Mouse (Mus musculus): ENCODE measurements around the gene Mcmbp. TPM values are rescaled to one million over a fixed set of nuclear protein-coding genes. Genes with fewer than 3 reads are reported as not detected.
"Not testable (repeated sequence)": the region's sequence is repeated elsewhere in the genome, so short reads cannot be mapped to it uniquely, and the experiment has no call there.

The Mcmbp gene
- total RNA-seq, 1 experiment from 2014 or later: 62.4 TPM

DNA sequence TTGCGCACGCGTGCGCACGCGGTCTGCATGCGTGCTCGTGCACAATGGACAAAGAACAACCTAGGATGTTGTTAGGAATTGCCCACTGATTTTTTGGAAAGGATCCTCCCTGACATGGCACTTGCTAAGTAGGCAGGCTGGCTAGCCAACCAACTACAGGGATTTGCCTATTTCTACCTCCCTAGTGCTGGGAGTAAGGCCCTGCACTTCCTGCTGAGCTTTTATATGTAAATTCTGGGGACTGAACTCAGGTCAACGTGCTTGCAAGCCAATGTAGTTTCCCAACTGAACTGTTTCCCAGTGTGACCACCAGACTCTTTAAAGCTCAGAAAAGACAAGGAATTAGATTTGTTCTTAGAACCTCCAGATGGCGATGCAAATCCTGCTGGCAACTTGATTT, 13.3 kb downstream of the Mcmbp start:
- no peak for ATAC-seq (replicated peaks; ENCODE audit: insufficient number of reproducible peaks, low FRiP score, low TSS enrichment, poor library complexity, severe bottlenecking)

DNA sequence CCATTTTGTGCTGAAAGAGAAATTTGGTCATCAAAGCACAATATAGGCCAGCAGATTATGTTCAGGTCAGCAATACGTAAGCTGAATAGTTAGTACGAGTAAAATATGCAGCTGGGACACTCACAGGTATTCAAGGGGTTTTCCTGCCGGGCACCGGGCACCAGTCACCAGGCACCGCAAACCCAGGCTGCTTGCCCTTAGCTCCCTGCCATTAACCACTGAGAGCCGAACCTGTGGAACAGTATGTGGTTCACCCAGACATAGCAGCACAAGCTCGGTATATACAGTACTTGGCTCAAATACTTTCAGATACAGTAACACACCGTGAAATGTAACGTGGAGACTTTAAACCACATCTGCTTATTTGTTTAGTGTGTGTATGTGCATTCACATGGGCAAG, 15.1 kb downstream of the Mcmbp start:
- ATAC-seq (replicated peaks; ENCODE audit: insufficient number of reproducible peaks, low FRiP score, low TSS enrichment, poor library complexity, severe bottlenecking): no peak

DNA sequence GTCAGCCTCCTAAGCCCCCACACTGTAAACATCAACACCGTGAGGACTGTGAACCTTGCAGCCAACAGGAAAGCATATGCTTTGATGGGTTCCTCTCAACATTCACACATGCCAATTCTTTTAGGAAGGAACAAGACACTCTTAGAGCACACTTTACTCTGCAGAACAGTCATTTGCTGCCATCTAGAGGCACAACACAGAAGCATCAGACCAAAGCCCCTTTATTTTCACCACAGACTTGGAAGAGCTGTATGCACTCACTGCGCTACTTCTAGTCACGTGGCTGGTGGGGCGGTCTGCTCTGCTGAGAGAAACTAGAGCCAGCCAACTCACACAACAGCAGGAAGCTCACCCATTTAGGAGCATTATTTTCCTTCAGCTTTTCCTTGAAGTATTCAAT, 15.5 kb downstream of the Mcmbp start:
- ATAC-seq (replicated peaks; ENCODE audit: insufficient number of reproducible peaks, low FRiP score, low TSS enrichment, poor library complexity, severe bottlenecking): peak; percentile 70

DNA sequence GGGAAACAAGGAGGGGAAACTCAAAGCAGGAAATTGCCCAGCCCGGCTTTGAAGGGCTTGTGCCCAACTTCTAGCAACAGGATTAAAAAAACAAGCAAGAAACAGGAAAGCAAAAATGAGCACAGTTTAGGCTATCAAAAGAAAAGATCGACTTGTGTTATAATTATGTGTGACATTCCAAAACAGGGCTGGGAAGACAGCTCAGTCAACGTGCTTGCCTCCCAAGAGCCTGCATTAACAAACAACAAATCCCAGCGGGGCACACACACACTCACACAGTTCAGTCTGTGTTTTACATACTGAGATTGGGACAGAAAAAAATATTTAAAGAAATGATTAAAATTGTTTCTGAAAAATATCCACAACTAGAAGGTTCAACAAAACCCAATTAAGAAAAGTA, 22.3 kb downstream of the Mcmbp start:
- no peak for ATAC-seq (replicated peaks; ENCODE audit: insufficient number of reproducible peaks, low FRiP score, low TSS enrichment, poor library complexity, severe bottlenecking)

DNA sequence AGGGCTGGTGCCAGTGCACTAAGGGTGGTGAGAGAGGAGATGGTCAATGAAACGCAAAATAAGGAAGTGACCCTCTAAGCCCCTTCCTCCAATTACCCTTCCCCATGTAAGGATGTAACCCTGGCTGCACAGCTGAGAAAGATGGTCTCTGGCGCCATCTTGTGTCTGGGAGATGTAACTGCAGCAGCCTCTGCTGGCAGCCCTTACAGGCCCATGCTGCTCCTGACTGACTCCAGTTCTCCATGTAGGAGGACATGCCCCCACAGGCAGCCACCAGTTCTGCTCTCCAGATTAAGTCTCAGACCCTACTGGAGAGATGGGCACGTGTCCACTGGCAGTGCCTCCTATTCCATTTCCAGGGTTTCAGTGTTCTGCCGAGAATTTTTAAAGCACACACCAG, 34.6 kb downstream of the Mcmbp start:
- ATAC-seq (replicated peaks; ENCODE audit: insufficient number of reproducible peaks, low FRiP score, low TSS enrichment, poor library complexity, severe bottlenecking): peak; percentile 85

DNA sequence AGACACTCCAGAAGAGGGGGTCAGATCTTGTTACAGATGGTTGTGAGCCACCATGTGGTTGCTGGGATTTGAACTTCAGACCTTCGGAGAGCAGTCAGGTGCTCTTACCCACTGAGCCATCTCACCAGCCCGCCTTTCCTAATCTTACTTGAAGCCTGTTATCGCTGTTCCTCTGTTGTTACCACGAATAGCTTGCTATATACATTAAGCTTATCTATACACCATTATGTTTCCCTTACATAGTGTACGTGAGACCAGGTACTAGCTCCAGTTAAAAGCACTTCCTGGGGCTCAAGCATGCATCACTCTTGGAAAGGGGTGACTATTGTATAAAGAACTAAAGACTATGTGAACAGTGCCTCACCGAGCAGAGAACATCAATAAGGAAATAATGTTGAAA, 40.3 kb downstream of the Mcmbp start:
- not testable (repeated sequence) for ATAC-seq (replicated peaks; ENCODE audit: insufficient number of reproducible peaks, low FRiP score, low TSS enrichment, poor library complexity, severe bottlenecking)

DNA sequence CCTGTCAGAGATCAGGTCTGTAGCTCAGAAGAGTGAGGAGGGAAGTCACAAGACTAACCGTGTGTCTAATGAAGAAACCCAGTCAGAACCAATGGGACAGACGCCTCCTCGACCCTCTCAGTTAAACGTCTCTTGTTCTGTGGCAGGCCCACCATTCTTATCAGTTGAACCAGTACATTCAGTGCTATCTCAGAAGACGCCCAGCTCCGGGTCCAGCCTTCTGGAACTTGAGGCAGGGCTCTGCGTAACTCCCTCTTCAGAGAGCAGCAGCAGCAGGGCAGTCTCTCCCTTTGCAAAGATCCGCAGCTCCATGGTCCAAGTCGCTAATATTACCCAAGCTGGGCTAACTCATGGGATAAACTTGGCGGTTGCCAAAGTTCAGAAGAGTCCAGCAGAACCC, 45.4 kb downstream of the Mcmbp start:
- ATAC-seq (replicated peaks; ENCODE audit: insufficient number of reproducible peaks, low FRiP score, low TSS enrichment, poor library complexity, severe bottlenecking): no peak

DNA sequence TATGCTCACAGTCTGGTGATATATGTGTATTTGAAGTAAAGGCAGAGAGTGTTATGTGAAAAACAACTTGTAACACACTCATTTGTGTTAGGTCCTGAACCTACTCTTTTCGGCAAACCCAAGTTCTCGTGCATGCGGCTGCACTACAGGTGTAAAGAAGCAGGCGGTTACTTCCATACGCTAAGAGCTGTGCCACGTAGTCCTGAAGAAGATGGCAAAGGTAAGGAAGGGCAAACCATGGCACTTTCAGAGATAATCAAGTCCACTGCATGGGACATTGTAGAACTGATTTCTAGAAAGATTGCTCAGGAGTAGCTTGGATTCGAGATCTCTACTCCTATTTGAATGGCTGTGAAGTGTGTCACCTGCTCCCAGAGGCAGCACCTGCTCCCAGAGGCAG, 48.1 kb downstream of the Mcmbp start:
- no peak for ATAC-seq (replicated peaks; ENCODE audit: insufficient number of reproducible peaks, low FRiP score, low TSS enrichment, poor library complexity, severe bottlenecking)

DNA sequence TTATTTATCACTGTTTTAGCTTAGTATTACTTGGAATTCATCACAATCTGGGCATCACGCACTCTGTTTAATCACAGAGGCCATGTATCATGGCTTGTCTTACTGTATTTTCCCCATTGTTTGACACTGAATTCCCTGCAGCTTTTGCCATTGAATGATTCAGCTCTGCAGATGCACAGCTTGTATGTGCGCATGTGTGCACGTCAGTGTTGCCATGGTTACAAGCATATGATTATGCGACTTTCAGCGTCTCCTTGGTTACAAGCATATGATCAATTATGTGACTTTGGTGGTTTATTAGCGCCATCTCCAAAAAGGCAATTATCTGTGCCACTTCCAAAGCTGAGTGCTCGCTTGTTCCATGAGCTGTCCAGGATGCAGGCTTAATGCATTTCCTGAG, 49.5 kb downstream of the Mcmbp start:
- no peak for ATAC-seq (replicated peaks; ENCODE audit: insufficient number of reproducible peaks, low FRiP score, low TSS enrichment, poor library complexity, severe bottlenecking)

DNA sequence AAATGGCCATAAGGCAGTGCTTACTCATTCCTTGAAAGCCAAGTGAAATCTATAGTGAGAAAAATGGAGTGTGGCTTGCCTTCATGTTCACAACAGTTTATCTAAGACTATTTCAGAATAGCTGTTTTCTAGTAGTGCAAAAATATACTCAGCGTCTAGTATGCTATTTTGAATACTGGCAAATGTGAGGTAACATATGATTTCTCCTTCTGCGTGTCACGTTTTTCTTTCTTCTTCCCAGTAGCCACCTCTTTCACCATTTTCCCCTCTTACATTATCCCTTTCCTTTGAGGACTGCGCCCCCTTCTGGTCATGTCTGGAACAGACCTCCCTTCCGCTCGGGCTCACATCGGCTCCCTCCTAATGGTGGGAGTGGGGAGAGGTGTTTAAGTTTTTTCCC, 50.2 kb downstream of the Mcmbp start:
- ATAC-seq (replicated peaks; ENCODE audit: insufficient number of reproducible peaks, low FRiP score, low TSS enrichment, poor library complexity, severe bottlenecking): peak; percentile 83

DNA sequence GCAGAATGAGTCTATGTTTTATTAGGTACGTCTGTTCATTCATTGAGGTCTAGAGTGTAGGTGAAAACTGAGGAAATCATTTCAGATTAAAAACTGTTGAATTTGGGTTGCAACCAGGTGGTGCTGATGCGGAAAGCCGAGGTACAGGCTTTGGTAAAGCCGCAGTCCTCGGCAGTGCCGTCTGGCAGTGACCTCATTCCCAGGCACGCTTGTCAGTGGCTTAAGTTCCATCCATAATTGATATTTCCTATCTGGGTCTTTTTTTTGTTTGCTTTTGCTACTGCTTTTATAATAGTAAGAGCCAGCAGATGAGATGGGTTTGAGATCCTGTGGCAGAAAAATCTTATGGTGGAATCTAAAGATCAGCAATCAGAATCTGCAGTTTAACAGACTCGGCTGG, 50.9 kb downstream of the Mcmbp start:
- no peak for ATAC-seq (replicated peaks; ENCODE audit: insufficient number of reproducible peaks, low FRiP score, low TSS enrichment, poor library complexity, severe bottlenecking)

DNA sequence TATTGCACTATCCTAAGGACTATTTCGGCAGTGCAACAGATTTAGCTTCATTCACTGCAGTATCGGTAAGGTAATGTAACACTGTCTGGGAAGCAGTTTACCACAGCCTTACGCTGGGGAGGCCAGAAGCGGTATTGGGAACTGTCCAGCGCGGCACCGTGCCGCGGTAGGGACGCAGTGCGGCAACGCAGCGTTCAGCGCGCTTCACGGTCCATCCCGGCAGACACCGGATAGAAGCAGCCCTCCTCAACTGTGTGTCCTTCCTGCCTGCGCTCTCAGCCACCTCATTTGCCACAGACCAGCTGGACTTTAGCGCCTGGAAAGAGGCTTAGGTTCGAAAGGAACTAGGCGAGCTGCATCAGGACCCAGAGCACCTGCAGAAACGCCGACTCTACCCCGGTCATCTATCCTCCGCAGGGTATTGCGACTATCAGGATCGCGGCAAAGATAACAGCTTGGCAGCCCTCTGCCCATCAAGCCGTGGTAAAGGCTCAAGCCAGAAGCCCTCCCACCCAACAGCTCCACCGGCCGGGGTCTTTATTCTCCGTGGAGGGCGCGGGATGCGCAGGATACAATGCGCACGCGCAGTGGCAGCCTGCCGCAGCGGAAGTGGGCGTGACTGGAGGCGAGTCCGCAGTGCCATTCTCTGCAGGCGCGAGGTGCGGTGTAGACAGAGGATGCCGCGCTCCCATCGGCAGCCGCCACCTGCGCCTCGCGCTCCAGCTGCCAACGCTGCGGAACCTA, 52.3 kb downstream of the Mcmbp start:
- ATAC-seq (replicated peaks; ENCODE audit: insufficient number of reproducible peaks, low FRiP score, low TSS enrichment, poor library complexity, severe bottlenecking): no peak

DNA sequence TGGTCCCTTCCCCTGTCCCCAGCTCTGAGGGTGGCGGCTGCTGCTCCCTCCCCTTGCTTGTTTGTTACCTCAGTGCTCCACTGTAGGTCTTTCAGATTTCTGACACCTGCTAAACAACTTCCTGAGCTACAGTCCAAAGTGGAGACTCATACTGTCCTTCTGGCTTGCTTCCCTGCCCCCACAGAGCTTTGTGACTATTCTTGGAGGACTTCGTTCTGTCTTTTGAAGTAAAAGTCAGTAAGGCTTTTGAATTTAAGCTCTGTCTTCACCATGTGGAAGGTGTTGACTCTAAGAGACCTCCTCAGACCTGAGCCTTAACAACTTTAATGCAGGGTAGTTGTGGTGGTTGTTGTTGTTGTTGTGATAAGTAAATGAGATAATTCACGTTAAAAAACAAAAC, 61.7 kb downstream of the Mcmbp start:
- ATAC-seq (replicated peaks; ENCODE audit: insufficient number of reproducible peaks, low FRiP score, low TSS enrichment, poor library complexity, severe bottlenecking): no peak

DNA sequence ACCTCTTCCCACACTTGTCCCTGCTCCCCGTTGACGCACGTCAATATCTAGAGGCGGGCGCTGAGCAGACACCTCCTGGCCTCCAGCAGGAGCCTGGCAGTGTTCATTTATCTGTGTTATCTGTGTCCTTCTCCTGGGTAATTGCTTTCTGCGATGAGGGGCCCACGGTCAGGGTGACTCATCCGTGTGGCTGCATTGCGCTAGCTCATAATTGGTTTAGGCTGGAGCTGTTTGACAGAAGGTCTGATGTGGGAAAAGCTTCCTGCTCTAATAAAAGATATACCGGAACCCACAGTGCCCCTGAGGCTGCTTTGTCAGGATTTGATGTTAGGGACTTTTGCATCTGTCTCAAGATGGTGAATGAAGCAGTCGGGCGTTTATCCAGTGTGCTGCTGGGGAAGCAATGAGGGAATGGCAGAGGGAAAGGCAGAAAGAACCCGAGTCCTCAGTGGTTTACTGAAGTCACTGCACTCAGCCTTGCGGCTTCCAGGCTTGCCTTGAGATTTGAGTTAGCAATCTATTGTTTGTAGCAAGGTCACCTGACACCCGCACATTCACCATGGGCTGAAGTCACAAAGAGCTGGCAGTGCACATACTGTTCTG, 67.8 kb downstream of the Mcmbp start:
- no peak for ATAC-seq (replicated peaks; ENCODE audit: insufficient number of reproducible peaks, low FRiP score, low TSS enrichment, poor library complexity, severe bottlenecking)

DNA sequence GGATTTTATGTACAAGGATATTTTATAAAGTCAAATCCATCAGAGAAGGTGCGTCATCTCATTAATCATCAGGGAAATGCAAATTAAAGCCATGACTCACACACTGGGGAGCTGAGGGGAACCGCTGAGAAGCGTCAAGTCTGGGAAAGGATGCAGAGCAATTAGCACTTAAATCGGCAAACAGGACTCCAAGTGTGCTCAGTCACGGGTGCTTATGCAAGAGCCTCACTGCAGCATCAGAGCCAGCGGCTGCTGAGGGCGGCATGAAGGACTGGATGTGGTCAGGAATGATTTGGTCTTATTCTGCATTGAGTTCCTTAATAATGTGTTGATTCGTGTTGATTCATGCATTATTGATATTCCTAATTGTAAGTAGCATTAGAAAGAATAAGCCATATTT, 68.3 kb downstream of the Mcmbp start:
- ATAC-seq (replicated peaks; ENCODE audit: insufficient number of reproducible peaks, low FRiP score, low TSS enrichment, poor library complexity, severe bottlenecking): no peak

DNA sequence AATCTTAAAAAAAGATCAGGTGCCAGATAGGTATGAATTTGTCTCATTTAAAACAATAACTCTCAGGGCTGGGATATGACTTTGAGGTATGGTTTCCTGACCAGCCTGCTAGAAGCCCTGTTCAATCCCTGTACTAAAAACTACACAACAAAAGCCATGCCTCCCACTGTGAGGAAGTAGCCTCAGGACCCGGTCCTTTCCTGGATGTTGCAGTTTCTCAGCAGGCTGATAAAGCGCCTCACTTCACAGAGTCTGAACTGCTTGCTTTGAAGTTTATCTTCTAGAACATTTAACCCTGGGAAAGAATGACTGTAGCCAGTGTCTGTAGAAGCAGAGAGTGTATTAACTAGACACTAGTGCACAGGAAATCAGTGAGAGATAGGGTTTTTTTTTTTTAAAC, 71.5 kb downstream of the Mcmbp start:
- no peak for ATAC-seq (replicated peaks; ENCODE audit: insufficient number of reproducible peaks, low FRiP score, low TSS enrichment, poor library complexity, severe bottlenecking)

DNA sequence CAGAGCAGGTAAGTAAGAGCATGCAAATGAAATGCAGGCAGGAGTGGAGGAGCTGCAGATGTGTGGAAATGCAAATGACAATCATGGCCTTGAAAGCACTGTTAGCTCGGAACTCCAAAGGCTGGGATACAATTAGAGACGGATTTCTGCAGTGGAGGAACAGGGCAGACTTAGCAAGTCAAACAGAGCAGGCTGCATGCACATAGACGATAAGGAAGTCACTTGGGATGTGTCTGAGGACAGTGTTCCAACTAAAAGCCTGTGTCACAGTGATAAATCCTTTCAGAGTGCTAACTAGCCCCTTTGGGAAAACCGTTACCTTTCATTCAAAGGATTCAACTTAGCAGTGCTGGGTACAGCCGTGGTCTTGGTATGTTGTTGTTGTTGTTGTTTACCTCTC, 72.5 kb downstream of the Mcmbp start:
- ATAC-seq (replicated peaks; ENCODE audit: insufficient number of reproducible peaks, low FRiP score, low TSS enrichment, poor library complexity, severe bottlenecking): no peak

DNA sequence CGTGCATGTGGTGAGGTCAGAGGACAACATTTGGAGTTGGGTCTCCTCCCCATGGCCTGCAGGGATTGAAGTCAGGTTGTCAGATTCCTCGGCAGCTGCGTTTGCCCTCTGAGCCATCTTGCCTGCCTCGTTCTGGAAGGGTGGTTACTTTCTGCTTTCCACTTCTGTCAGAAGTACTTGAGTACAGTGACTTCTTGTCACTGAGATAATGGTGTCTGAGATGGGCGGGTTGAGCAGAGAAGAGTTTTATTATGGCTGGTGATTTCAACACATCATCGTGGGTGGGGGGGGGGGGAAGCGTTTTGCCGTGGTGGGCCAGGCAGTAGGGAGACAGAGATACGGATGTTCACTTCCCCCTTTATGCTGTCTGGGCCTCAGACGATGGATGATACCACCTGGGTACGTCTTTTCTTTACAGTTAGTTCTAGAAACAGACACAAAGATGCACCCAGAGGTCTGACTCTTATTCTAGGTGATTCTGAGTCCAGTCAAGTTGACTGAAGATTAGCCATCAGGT, 75.4 kb downstream of the Mcmbp start:
- no peak for ATAC-seq (replicated peaks; ENCODE audit: insufficient number of reproducible peaks, low FRiP score, low TSS enrichment, poor library complexity, severe bottlenecking)

DNA sequence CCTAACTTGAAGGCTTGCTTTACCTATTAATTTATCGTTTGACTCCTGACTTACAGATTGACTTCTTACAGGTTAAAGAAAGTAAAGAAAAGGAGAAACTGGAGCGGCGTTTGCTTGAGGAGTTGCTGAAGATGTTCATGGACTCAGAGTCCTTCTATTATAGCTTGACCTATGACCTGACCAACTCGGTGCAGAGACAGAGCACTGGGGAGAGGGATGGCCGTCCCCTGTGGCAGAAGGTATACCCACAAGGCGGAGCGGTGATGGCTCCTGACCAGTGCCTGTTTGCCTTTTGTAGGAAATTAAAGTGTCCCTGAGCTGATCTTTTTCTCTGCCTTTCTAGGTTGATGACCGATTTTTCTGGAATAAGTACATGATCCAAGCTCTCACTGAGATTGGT, 76.4 kb downstream of the Mcmbp start:
- ATAC-seq (replicated peaks; ENCODE audit: insufficient number of reproducible peaks, low FRiP score, low TSS enrichment, poor library complexity, severe bottlenecking): no peak

DNA sequence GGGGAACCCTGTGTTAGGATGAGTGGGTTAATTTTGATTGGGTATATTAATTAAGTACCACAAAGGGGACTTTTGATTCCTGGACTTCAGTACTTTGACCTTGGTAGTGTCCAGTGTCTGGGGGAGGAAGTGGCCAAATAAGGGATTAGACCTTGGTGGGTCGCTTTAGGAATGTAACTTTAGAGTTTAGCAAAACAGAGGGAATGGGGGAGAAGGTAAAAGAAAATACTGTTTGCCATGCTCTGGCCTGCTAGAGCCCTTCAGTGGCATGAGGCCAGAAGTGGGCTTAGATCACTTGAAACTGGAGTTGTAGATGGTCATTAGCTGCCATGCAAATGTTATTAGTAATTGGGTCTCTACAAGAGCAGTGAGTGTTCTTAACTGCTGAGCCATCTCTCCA, 83.3 kb downstream of the Mcmbp start:
- no peak for ATAC-seq (replicated peaks; ENCODE audit: insufficient number of reproducible peaks, low FRiP score, low TSS enrichment, poor library complexity, severe bottlenecking)
